Comparison of ENCODE assay signal across 17 mouse cellular contexts in genomic region chr14:38936483-38937054, GRCm38 (mm10).
A peak's percentile ranks its signal among the peaks of the same experiment; 100 is the strongest.
DNase-seq lines count a peak whose midpoint lies in the region; ATAC-seq lines count a peak whose summit lies in the region.
"Had no signal": no experiment of that assay in that cellular context is flagged by ENCODE, and none has a peak within 500 bp of the region (broad histone marks: within the 10 kb centered on the region; RNA-seq: fewer than 3 reads in every experiment).

No protein-coding gene starts in this region.

- no peaks in the 10 kb centered on the region for H3K36me3 ChIP-seq in forebrain, embryonic 12.5 days (replicated peaks)
- no peaks in the 10 kb centered on the region for H3K36me3 ChIP-seq in forebrain, embryonic 10.5 days (replicated peaks)
- H3K36me3 ChIP-seq in neural tube, embryonic 12.5 days: no peaks in the 10 kb centered on the region
- no peaks in the 10 kb centered on the region for H3K36me3 ChIP-seq in neural tube, embryonic 15.5 days
- H3K36me3 ChIP-seq in midbrain, embryonic 15.5 days (replicated peaks): no peaks in the 10 kb centered on the region
- H3K36me3 ChIP-seq: heart, embryonic 12.5 days; hindbrain, embryonic 10.5 days had no signal

- H3K9me3 ChIP-seq in forebrain, embryonic 12.5 days: no peaks in the 10 kb centered on the region
- H3K9me3 ChIP-seq in forebrain, embryonic 10.5 days: no peaks in the 10 kb centered on the region
- no peaks in the 10 kb centered on the region for H3K9me3 ChIP-seq in neural tube, embryonic 12.5 days
- H3K9me3 ChIP-seq in neural tube, embryonic 15.5 days (replicated peaks): no peaks in the 10 kb centered on the region
- no peaks in the 10 kb centered on the region for H3K9me3 ChIP-seq in midbrain, embryonic 15.5 days
- H3K9me3 ChIP-seq: hindbrain, embryonic 10.5 days had no signal

- H3K27ac ChIP-seq in forebrain, embryonic 12.5 days: no peak overlapping the region
- no peak overlapping the region for H3K27ac ChIP-seq in forebrain, embryonic 10.5 days
- H3K27ac ChIP-seq in neural tube, embryonic 12.5 days: no peak overlapping the region
- no peak overlapping the region for H3K27ac ChIP-seq in neural tube, embryonic 15.5 days (replicated peaks)
- H3K27ac ChIP-seq in midbrain, embryonic 15.5 days: no peak overlapping the region
- H3K27ac ChIP-seq: gastrocnemius, adult 2 months; hindbrain, embryonic 10.5 days had no signal

- peaks cover 3% of the 10 kb centered on the region; the same call in 1 of the 2 replicates for H3K4me1 ChIP-seq in forebrain, embryonic 12.5 days
- peaks cover 16% of the 10 kb centered on the region for H3K4me1 ChIP-seq in forebrain, embryonic 10.5 days
- no peaks in the 10 kb centered on the region for H3K4me1 ChIP-seq in neural tube, embryonic 12.5 days
- H3K4me1 ChIP-seq in neural tube, embryonic 15.5 days: no peaks in the 10 kb centered on the region
- no peaks in the 10 kb centered on the region for H3K4me1 ChIP-seq in midbrain, embryonic 15.5 days
- H3K4me1 ChIP-seq: heart, embryonic 12.5 days; hindbrain, embryonic 10.5 days had no signal

- H3K27me3 ChIP-seq in forebrain, embryonic 12.5 days: no peaks in the 10 kb centered on the region
- no peaks in the 10 kb centered on the region for H3K27me3 ChIP-seq in forebrain, embryonic 10.5 days (ENCODE audit: poor library complexity, severe bottlenecking)
- no peaks in the 10 kb centered on the region for H3K27me3 ChIP-seq in neural tube, embryonic 12.5 days (replicated peaks)
- no peaks in the 10 kb centered on the region for H3K27me3 ChIP-seq in neural tube, embryonic 15.5 days (replicated peaks)
- no peaks in the 10 kb centered on the region for H3K27me3 ChIP-seq in midbrain, embryonic 15.5 days (replicated peaks)
- H3K27me3 ChIP-seq: heart, embryonic 12.5 days had no signal

- DNase-seq in cerebellum, postnatal 25 days: no peak
- no peak for DNase-seq in forebrain, embryonic 10.5 days (ENCODE audit: extremely low spot score, low spot score)
- no peak for DNase-seq in left cerebral cortex, postnatal 10 days (ENCODE audit: extremely low spot score in 1 of 2, low spot score in 2 of 2)
- DNase-seq: adrenal gland, postnatal 10 days; gastrocnemius, adult 2 months; gastrocnemius, postnatal 25 days; kidney, adult 8-10 months had no signal

- ATAC-seq in cerebellum, adult (ENCODE audit: insufficient number of reproducible peaks, low FRiP score, low TSS enrichment): peak; percentile 45; the same call in 1 of the 2 replicates
- peak; percentile 79; the same call in 1 of the 2 replicates for ATAC-seq in forebrain, embryonic 12.5 days (ENCODE audit: low FRiP score)
- peak; percentile 9; the same call in 1 of the 2 replicates for ATAC-seq in neural tube, embryonic 12.5 days (ENCODE audit: low FRiP score, low read depth)
- no peak for ATAC-seq in neural tube, embryonic 15.5 days (ENCODE audit: low FRiP score)
- ATAC-seq in midbrain, embryonic 15.5 days (replicated peaks): no peak
- ATAC-seq: hindbrain, embryonic 16.5 days; inflammation-experienced regulatory T-cells, adult 6 months; intestine, postnatal 0 days had no signal

- H3K4me2 ChIP-seq in forebrain, embryonic 12.5 days: no peak overlapping the region
- H3K4me2 ChIP-seq in neural tube, embryonic 12.5 days (replicated peaks): no peak overlapping the region
- H3K4me2 ChIP-seq in neural tube, embryonic 15.5 days: no peak overlapping the region
- no peak overlapping the region for H3K4me2 ChIP-seq in midbrain, embryonic 15.5 days
- H3K4me2 ChIP-seq: heart, embryonic 12.5 days had no signal

- no peak overlapping the region for H3K9ac ChIP-seq in forebrain, embryonic 12.5 days
- H3K9ac ChIP-seq in neural tube, embryonic 12.5 days: no peak overlapping the region
- H3K9ac ChIP-seq in neural tube, embryonic 15.5 days (replicated peaks): no peak overlapping the region
- H3K9ac ChIP-seq in midbrain, embryonic 15.5 days: no peak overlapping the region
- H3K9ac ChIP-seq: heart, embryonic 12.5 days had no signal

- WGBS in forebrain, embryonic 12.5 days: 20% methylated on average over 2 of the region's 2 CpGs
- WGBS in forebrain, embryonic 10.5 days: 33% methylated on average over 2 of the region's 2 CpGs
- 39% methylated on average over 2 of the region's 2 CpGs for WGBS in neural tube, embryonic 12.5 days
- 31% methylated on average over 2 of the region's 2 CpGs for WGBS in neural tube, embryonic 15.5 days
- 57% methylated on average over 2 of the region's 2 CpGs for WGBS in midbrain, embryonic 15.5 days

- intact Hi-C loops in left cerebral cortex, postnatal 10 days (cut with DNase I): no loop called here

- no peak overlapping the region for H3K4me3 ChIP-seq in forebrain, embryonic 12.5 days (replicated peaks)
- H3K4me3 ChIP-seq in forebrain, embryonic 10.5 days: no peak overlapping the region
- no peak overlapping the region for H3K4me3 ChIP-seq in neural tube, embryonic 12.5 days
- no peak overlapping the region for H3K4me3 ChIP-seq in neural tube, embryonic 15.5 days (replicated peaks)
- H3K4me3 ChIP-seq in midbrain, embryonic 15.5 days: no peak overlapping the region
- H3K4me3 ChIP-seq: gastrocnemius, adult 2 months; heart, embryonic 12.5 days; hindbrain, embryonic 10.5 days had no signal

Comparison
In these comparisons a context has a peak if more than half of its experiments do, and no peak if none do; other contexts are left out.
1. ATAC-seq: peak in cerebellum, adult (single experiment), forebrain, embryonic 12.5 days (single experiment) and neural tube, embryonic 12.5 days (single experiment); none in neural tube, embryonic 15.5 days (single experiment) and midbrain, embryonic 15.5 days (single experiment).